Mouse (Mus musculus): ENCODE results near the gene Numbl. TPM values are rescaled to one million over a fixed set of nuclear protein-coding genes. Genes with fewer than 3 reads are reported as not detected.

Gene Numbl
- total RNA-seq, 1 experiment from 2014 or later = 1.1 TPM

DNA sequence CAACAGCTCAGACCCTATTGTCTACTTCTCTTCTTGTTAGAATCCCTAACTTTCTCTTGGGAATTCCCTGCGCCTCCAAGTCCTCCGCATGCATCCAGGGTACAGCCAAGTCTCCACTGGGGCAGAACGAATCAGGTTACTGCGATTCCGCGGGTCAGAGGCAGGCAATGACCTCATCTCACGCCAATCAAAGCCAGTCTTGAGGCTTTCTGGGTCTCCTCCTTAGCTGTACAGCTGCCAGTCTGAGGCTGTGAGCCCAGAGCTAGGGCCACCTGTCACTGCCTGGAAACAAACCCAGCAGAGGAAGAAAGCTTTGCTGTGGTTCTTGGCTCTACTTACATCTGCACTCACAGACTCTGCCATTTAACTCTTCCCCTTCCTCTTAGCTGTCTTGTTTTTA is 57.7 kb downstream of the Numbl start:
- ATAC-seq (replicated peaks; ENCODE audit: low read depth, poor library complexity, severe bottlenecking) = no peak

DNA sequence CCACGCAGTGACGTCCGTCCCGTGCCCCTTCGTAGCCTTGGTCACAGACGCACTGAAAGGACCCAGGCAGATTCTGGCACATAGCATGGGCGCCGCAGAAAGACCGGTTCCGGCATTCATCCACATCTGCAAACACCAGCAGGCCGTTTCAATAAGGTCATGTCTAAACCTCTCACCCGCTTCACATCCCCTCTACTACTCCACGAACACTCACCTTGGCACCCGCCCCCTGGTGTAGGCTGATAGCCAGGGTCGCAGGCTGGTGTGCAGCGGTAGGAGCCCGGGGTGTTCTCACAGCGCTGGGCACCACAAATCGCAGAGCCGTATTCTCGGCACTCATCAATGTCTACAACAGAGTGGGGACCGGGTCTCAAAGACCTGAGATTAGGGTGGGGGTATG is 61.2 kb downstream of the Numbl start:
- no peak for ATAC-seq (replicated peaks; ENCODE audit: low read depth, poor library complexity, severe bottlenecking)

DNA sequence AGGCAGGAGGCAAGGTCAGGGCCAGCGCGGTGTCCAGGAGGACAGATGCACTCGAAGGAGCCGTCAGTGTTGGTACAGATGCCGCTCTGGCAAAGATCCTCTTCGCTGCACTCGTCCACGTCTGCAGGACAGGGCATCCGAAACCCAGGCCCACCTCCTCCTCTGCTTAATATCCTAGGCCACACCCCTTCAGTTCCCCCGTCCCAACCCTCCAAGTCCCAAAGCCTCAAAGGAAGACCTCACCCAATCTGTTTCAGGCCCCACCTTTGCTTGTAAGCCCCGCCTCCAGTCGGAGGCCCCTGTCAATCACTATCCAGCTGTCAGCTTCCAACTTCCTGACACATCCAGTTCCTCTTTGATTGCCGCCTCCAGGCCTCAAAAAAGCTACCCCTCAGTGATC is 64.1 kb downstream of the Numbl start:
- no peak for ATAC-seq (replicated peaks; ENCODE audit: low read depth, poor library complexity, severe bottlenecking)

DNA sequence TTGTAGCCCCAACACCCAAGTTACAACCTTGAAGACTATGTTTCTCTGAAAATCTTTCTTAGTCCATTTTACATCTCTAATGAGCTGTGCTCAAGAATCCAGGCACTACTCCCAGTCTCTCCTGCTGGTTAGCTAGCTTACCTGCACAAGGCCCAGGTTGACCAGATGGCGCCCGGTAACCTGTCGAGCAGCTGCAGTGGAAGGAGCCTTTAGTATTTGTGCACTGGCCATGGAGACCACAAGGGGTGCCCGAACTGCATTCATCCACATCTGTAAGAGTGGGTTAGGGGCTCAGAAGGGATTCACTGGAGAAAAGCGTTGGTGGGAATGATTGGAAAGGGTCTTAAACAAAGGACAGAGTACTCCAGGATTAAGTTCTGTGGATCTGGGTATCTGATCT is 64.8 kb downstream of the Numbl start:
- no peak for ATAC-seq (replicated peaks; ENCODE audit: low read depth, poor library complexity, severe bottlenecking)

DNA sequence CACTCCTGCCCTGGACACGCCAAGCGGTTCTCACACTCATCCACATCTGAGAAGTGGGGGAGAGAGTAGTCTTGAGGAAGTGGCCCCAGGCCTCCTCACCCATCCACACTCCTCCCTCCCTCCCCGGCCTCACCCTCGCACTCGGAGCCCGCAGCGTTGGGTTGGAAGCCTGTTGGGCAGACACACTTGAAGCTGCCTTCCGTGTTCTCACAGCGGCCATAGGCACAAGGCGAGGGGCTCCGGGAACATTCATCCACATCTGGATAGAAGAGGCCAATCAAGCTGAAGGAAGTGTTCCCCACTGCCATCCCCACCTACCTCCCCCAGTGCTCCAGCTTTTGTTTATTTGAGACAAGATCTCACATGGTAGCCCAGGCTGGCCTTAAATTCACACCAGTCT is 65.9 kb downstream of the Numbl start:
- no peak for ATAC-seq (replicated peaks; ENCODE audit: low read depth, poor library complexity, severe bottlenecking)

DNA sequence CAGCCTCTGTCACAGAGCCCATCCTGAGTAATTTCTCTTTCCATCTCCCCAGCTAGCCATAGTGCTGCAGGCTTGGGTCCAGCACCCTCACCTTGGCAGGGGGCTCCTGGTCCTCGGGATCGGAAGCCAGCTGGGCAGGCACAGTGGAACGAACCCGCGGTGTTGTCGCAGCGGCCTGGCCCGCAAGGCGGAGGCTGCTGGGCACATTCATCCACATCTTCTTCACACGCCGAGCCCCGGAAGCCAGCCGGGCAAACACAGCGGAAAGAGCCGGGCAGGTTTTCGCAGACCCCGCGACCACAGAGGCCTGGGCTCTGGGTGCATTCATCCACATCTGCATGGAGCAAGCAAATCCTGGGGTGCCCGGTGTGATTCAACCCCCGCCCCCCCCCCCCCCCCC is 66.7 kb downstream of the Numbl start:
- ATAC-seq (replicated peaks; ENCODE audit: low read depth, poor library complexity, severe bottlenecking) = no peak

DNA sequence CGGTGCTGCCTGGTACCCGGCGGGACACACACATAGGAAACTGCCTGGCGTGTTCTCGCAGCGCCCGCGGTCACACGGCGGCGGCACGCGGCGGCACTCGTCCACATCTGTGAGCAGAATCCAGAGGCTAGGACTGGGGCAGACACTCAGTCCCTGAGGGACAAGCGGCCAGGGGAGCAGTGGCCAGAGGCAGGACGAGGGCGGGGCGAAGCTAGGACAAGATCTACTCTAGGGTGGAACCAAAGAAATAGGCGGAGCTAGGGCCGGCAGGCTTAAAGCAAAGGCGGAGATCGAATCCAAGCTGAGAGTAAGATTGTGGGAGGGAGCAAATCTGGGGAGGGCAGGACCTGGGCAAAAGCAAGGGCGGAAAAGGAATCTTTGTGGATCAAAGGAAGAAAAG is 67.5 kb downstream of the Numbl start:
- peak; percentile 26 for ATAC-seq (replicated peaks; ENCODE audit: low read depth, poor library complexity, severe bottlenecking)

DNA sequence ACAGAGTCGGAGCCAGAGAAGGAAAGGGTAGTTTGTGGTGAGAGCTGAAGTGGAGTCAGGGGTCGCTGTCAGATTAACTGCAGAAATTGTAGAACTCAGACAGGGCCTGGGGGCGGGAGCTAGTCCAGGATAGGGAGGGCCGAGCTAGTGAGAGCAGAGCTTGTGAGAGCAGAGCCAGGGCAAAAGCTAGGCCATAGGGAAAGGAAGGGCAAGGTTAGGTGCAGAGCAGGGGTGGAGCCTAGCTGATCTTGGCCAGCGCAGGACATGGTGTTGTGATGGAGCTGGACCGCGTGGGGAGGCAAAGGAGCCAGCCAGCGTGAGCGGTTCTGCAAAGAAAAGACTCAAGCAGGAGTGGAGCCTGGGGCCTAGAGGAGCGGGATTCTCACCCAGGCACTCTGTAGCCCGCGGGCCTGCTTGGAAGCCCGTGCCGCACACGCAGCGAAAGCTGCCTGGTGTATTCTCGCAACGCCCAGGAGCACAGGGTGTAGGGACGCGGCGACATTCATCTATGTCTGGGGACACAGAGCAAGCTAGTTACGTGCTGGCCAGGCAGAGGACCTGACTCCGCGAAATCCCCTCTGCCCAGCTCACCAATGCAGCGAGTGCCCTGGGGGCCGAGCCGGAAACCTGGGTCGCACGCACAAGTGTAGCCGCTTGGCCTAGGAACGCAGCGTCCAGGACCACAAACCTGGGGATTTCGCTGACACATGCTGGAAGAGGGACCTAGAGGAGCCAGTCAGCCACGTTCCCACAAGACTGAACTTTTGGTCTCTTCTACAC is 68.1 kb downstream of the Numbl start:
- ATAC-seq (replicated peaks; ENCODE audit: low read depth, poor library complexity, severe bottlenecking) = no peak

DNA sequence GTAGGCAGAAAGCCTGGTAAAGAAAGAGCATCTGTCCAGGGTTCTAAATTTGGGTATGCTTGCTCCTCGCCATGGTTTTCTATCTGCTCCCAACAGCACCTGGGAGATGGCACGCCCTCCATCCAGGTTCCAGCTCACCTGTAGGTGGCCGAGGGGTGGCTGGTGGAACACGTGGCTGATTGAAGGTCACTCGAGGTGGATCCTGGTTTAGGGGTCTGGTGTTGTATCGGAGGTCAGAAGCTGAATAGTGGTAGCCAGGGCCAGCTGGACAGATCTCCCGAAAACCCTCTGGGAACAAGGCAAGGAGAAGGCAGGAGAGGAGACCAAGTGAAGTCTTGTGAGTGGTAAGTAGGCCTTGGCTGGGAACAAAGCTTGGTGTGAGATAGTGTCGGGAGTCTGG is 69.3 kb downstream of the Numbl start:
- no peak for ATAC-seq (replicated peaks; ENCODE audit: low read depth, poor library complexity, severe bottlenecking)

DNA sequence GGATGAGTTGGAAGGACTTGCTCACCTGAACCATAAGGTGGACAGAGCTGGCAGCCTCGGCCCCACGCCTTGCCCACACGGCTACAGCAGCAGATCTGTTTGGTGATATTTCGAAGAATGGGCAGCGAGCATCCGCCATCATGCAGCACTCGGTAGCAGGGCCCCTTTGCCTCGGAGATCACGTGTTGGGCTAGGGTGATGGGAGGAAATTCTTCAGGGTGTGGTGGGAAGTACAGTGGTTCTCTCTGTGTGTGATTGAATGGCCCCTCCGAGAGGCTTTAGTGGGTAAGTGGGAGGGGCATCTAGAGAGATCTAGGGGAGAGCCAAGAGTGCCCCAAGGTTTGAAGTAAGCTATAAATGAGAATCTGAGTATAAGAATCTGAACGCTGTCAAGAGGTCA is 69.9 kb downstream of the Numbl start:
- no peak for ATAC-seq (replicated peaks; ENCODE audit: low read depth, poor library complexity, severe bottlenecking)

DNA sequence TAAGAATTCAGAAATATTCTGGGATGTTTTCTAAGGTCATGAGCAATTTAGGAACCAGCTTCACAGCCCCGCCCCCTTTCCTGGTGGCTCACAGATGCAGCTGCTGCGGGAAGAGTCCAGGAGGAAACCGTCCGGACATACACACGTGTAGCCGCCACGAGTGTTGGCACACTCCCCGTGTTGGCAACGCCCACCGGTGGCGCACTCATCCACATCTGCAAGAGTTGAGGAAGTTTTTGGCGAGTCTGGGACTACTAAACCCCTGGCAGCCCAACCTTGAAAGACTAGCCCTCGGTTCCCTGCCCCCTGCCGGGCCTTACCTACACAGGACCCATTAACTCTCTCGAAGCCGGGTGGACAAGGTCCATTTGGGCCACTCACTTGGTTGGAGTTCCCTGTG is 70.4 kb downstream of the Numbl start:
- ATAC-seq (replicated peaks; ENCODE audit: low read depth, poor library complexity, severe bottlenecking) = no peak

DNA sequence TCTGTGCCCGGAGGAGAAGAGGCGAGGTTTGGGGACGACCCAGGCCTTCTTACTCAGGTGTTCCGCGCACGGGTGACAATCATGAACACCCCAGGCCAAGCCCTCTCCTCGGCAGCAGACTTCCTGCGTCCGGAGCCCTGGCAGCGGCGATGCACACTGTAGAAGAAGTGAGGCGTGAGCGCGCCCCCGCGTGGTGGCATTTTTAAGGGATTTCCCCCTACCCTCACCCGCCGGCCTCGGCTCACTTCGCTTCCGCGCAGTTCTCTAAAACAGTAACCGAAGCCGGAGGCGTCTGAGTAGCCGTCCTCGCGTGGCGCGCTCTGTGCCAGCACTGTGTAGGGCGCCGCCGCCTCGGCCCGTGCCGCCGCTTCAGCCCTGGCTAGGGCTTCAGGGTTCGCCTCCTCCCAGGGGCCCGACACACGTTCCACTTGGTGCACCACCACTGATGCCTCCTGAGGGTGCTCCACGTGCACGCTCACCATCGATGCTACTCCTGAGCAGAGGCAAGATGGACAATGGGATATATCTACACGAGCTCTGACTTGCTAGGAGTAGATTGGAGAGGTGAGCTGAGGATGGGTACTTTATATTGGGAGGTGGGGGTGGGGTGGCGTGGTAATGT is 71.2 kb downstream of the Numbl start:
- peak; percentile 47 for ATAC-seq (replicated peaks; ENCODE audit: low read depth, poor library complexity, severe bottlenecking)

DNA sequence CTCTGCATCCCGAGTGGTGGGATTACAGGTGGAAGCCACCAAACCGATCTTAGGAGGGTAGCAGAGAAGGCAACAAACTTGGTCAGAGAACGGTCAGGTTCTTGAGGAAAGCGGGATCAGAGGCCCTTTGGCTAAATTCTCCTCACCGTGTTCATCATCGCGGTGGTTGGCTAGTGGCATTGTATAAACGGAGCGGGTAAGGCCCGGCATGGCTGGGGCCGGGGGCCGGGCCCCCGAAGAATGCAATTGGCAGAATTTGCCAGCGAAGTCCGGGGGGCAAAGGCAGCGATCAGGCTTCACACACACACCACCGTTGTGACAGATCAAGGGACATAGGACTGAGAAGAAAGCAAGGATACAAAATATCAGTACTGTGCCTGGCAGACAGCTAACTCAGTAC is 71.7 kb downstream of the Numbl start:
- ATAC-seq (replicated peaks; ENCODE audit: low read depth, poor library complexity, severe bottlenecking) = no peak

DNA sequence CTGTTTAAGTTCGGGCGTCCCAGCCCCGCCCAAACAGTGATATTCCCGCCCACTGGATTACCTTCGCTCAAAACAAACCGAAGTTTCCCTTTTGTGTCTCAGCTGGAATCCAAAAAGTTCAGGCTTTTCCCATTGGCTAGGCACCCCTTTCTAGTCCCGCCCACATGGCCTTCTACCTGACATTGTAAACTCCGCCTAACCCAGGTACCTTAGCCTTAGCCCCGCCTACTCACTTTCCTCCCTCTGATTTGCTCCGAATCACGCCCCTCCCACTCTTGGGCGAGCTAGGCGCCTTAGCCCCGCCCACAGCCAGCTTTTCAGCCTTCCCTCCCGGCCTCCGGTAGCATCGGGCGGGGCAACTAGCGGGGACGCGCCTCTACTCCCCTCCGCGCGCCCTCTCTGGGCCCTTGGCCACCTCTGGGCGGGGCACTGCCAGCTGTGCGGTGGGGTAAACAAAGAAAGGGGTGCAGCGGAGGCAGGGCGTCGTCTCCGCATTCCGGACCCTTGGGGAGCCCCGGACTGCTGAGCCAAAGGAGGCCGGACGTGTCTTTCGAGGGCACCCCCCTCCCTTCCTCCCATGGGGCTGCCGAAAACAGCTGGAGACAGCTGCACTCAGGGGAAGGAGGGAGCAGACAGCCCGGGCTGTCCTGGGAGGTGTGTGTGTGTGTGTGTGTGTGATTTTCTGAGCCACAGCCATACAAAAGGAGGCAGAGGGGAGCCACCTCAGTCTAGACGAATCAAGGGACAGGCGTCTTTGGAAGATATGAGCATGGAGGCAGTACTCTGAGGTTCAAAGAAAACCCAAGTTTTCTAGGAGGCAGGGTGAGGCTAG is 72.7 kb downstream of the Numbl start:
- peak; percentile 55 for ATAC-seq (replicated peaks; ENCODE audit: low read depth, poor library complexity, severe bottlenecking)

DNA sequence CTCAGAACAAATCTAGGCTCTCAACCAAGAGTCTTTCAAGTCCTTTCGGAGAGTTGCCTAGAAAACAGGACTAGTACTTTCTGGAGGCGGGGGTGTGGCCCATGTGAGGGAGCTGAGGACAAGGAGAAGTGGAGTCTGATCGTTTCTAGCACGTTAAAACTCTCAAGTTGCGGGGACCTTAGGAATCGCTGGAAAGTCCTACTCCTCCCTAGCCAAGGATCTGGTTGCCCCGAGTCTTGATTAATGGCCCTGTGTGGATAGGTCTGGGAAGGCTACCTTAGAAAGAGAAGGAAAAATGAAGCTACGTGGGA is 73.3 kb downstream of the Numbl start:
- ATAC-seq (replicated peaks; ENCODE audit: low read depth, poor library complexity, severe bottlenecking) = no peak

Other genes starting within 250 kb of the Numbl start
- gene Cyp2a12, start 229.4 kb upstream of the Numbl start, total RNA-seq (2017) = not detected in 2 replicates
- gene Cyp2f2, start 138.5 kb upstream of the Numbl start, total RNA-seq (2017) = not detected in 2 replicates
- gene Cyp2t4, start 104.7 kb upstream of the Numbl start, total RNA-seq (2017) = not detected in 2 replicates
- gene Egln2, start 91.6 kb upstream of the Numbl start, total RNA-seq (2017) = 18.6 and 24.7 TPM in 2 replicates
- 10.6 and 21.7 TPM in 2 replicates for gene Rab4b, start 79.5 kb upstream of the Numbl start, total RNA-seq (2017)
- not detected in 2 replicates for gene Gm21983, start 77.3 kb upstream of the Numbl start, total RNA-seq (2017)
- gene Mia, start 77.3 kb upstream of the Numbl start, total RNA-seq (2017) = 0.23 TPM in 1 of 2 replicates, not detected in the other
- 4.8 and 5.7 TPM in 2 replicates for gene BC024978, start 62.7 kb upstream of the Numbl start, total RNA-seq (2017)
- 102 and 125 TPM in 2 replicates for gene Snrpa, start 62.2 kb upstream of the Numbl start, total RNA-seq (2017)
- gene Itpkc, start 29.8 kb upstream of the Numbl start, total RNA-seq (2017) = 5.2 and 5.4 TPM in 2 replicates
- 8.2 and 15.7 TPM in 2 replicates for gene Coq8b, start 25.4 kb upstream of the Numbl start, total RNA-seq (2017)
- gene Ltbp4, start 79.3 kb downstream of the Numbl start, total RNA-seq (2017) = 0.44 TPM in 1 of 2 replicates, not detected in the other
- 18.4 and 25.8 TPM in 2 replicates for gene Shkbp1, start 97.6 kb downstream of the Numbl start, total RNA-seq (2017)
- 2.2 TPM in 1 of 2 replicates, not detected in the other for gene Gm20479, start 99.0 kb downstream of the Numbl start, total RNA-seq (2017)
- gene Sptbn4, start 189.3 kb downstream of the Numbl start, total RNA-seq (2017) = 0.34 TPM in 1 of 2 replicates, not detected in the other
- gene Blvrb, start 189.5 kb downstream of the Numbl start, total RNA-seq (2017) = 78.0 and 98.4 TPM in 2 replicates
- 9.6 and 13.1 TPM in 2 replicates for gene Sertad3, start 215.3 kb downstream of the Numbl start, total RNA-seq (2017)
- 11.5 and 14.0 TPM in 2 replicates for gene Sertad1, start 228.5 kb downstream of the Numbl start, total RNA-seq (2017)
- gene Prx, start 240.9 kb downstream of the Numbl start, total RNA-seq (2017) = 1.2 and 1.8 TPM in 2 replicates

Data from common myeloid progenitor, adult 5-6 weeks (primary cell).